Mouse (Mus musculus): Measurements from ENCODE around the gene Rbm47.

The Rbm47 gene

GRCm38 (mm10) chr5:66173018-66173417, at the start of gene Rbm47:
Rbm47 (minus strand) TSS chr5:66173118.
- DNase-seq (ENCODE audit: low read depth, low spot score), result no peak

- peak; percentile 63 for DNase-seq (ENCODE audit: low read depth, low spot score)
Measured at GRCm38 (mm10) chr5:66220620-66221019, 47.7 kb upstream of the Rbm47 start.

- DNase-seq (ENCODE audit: low read depth, low spot score), result no peak
Measured at GRCm38 (mm10) chr5:66219692-66220091, 46.8 kb upstream of the Rbm47 start.

GRCm38 (mm10) chr5:66215569-66216277, 42.8 kb upstream of the Rbm47 start:
- peak; percentile 81 for DNase-seq (ENCODE audit: low read depth, low spot score)

GRCm38 (mm10) chr5:66214395-66214935, 41.5 kb upstream of the Rbm47 start:
- DNase-seq (ENCODE audit: low read depth, low spot score), result peak; percentile 88

GRCm38 (mm10) chr5:66209532-66210176, 36.7 kb upstream of the Rbm47 start:
- DNase-seq (ENCODE audit: low read depth, low spot score), result peak; percentile 90

GRCm38 (mm10) chr5:66204966-66205365, 32.0 kb upstream of the Rbm47 start:
- no peak for DNase-seq (ENCODE audit: low read depth, low spot score)

- DNase-seq (ENCODE audit: low read depth, low spot score), result no peak
Measured at GRCm38 (mm10) chr5:66203424-66203823, 30.5 kb upstream of the Rbm47 start.

- DNase-seq (ENCODE audit: low read depth, low spot score), result no peak
Measured at GRCm38 (mm10) chr5:66200044-66200443, 27.1 kb upstream of the Rbm47 start.

- DNase-seq (ENCODE audit: low read depth, low spot score), result no peak
Measured at GRCm38 (mm10) chr5:66195323-66195722, 22.4 kb upstream of the Rbm47 start.

GRCm38 (mm10) chr5:66193218-66193846, 20.4 kb upstream of the Rbm47 start:
- DNase-seq (ENCODE audit: low read depth, low spot score), result no peak

- no peak for DNase-seq (ENCODE audit: low read depth, low spot score)
Measured at GRCm38 (mm10) chr5:66191185-66191503, 18.2 kb upstream of the Rbm47 start.

GRCm38 (mm10) chr5:66190481-66191184, 17.7 kb upstream of the Rbm47 start:
- DNase-seq (ENCODE audit: low read depth, low spot score), result peak; percentile 77

- DNase-seq (ENCODE audit: low read depth, low spot score), result peak; percentile 63
Measured at GRCm38 (mm10) chr5:66188591-66188990, 15.7 kb upstream of the Rbm47 start.

GRCm38 (mm10) chr5:66182156-66182555, 9.2 kb upstream of the Rbm47 start:
- no peak for DNase-seq (ENCODE audit: low read depth, low spot score)

- DNase-seq (ENCODE audit: low read depth, low spot score), result no peak
Measured at GRCm38 (mm10) chr5:66174160-66174837, 1.4 kb upstream of the Rbm47 start.

- no peak for DNase-seq (ENCODE audit: low read depth, low spot score)
Measured at GRCm38 (mm10) chr5:66170591-66170990, 2.3 kb downstream of the Rbm47 start.

GRCm38 (mm10) chr5:66169099-66169485, 3.8 kb downstream of the Rbm47 start:
- no peak for DNase-seq (ENCODE audit: low read depth, low spot score)

GRCm38 (mm10) chr5:66168462-66169098, 4.3 kb downstream of the Rbm47 start:
- no peak for DNase-seq (ENCODE audit: low read depth, low spot score)

GRCm38 (mm10) chr5:66166931-66167330, 6.0 kb downstream of the Rbm47 start:
- no peak for DNase-seq (ENCODE audit: low read depth, low spot score)

GRCm38 (mm10) chr5:66166193-66166629, 6.7 kb downstream of the Rbm47 start:
- DNase-seq (ENCODE audit: low read depth, low spot score), result no peak

Measured in ZHBTc4 (cell line).